Mouse (Mus musculus) testis, postnatal 14 days (tissue): ENCODE measurements around the gene Med19.
A peak's percentile ranks its signal among the peaks of the same experiment; 100 is the strongest.
"Not testable (repeated sequence)": the region's sequence is repeated elsewhere in the genome, so short reads cannot be mapped to it uniquely, and the experiment has no call there.

Source experiments
- DNase-seq: peaks from one replicate; pipeline ENCODE4 v3.0.0; 2021; ENCODE audit warnings: low spot score

The Med19 gene

GRCm38 (mm10) chr2:84669828-84670568 lies 8.2 kb upstream of the Med19 start:
- DNase-seq, result peak; percentile 66

GRCm38 (mm10) chr2:84670569-84670933 lies 7.7 kb upstream of the Med19 start, which contains the start of gene Selenoh:
Gene Selenoh (minus strand): TSS chr2:84670770.
- DNase-seq, result peak; percentile 86

GRCm38 (mm10) chr2:84671535-84671934 lies 6.7 kb upstream of the Med19 start:
- DNase-seq, result not testable (repeated sequence)

- DNase-seq, result no peak
Observed at GRCm38 (mm10) chr2:84677270-84677967, 783 bp upstream of the Med19 start.

- no peak for DNase-seq
Observed at GRCm38 (mm10) chr2:84679016-84679415, 814 bp downstream of the Med19 start, which contains the start of gene Tmx2. Gene Tmx2 (minus strand): TSS chr2:84679140.

GRCm38 (mm10) chr2:84682605-84683183 lies 4.5 kb downstream of the Med19 start:
- peak; percentile 49 for DNase-seq

GRCm38 (mm10) chr2:84688080-84688844 lies 10.1 kb downstream of the Med19 start:
- no peak for DNase-seq

GRCm38 (mm10) chr2:84690050-84690449 lies 11.8 kb downstream of the Med19 start:
- no peak for DNase-seq

GRCm38 (mm10) chr2:84695007-84695695 lies 16.9 kb downstream of the Med19 start:
- DNase-seq, result no peak

- DNase-seq, result no peak
Observed at GRCm38 (mm10) chr2:84703497-84703896, 25.3 kb downstream of the Med19 start.

GRCm38 (mm10) chr2:84704329-84704728 lies 26.1 kb downstream of the Med19 start:
- DNase-seq, result no peak

- DNase-seq, result no peak
Observed at GRCm38 (mm10) chr2:84705295-84705694, 27.1 kb downstream of the Med19 start.

GRCm38 (mm10) chr2:84707523-84707922 lies 29.3 kb downstream of the Med19 start:
- DNase-seq, result no peak

GRCm38 (mm10) chr2:84711898-84712297 lies 33.7 kb downstream of the Med19 start:
- DNase-seq, result no peak

- DNase-seq, result no peak
Observed at GRCm38 (mm10) chr2:84714422-84714810, 36.2 kb downstream of the Med19 start.

GRCm38 (mm10) chr2:84714811-84715561 lies 36.8 kb downstream of the Med19 start, which contains the start of gene Zdhhc5:
Gene Zdhhc5 (minus strand): TSS chr2:84715180.
- peak; percentile 98 for DNase-seq

- peak; percentile 93 for DNase-seq
Observed at GRCm38 (mm10) chr2:84715562-84716361, 37.6 kb downstream of the Med19 start.

- no peak for DNase-seq
Observed at GRCm38 (mm10) chr2:84716423-84717355, 38.5 kb downstream of the Med19 start.

GRCm38 (mm10) chr2:84717357-84717756 lies 39.2 kb downstream of the Med19 start:
- no peak for DNase-seq
